Mouse (Mus musculus) spleen, adult 12 weeks (tissue): ENCODE measurements around the gene Tenm3.
"Not testable (repeated sequence)": the region's sequence is repeated elsewhere in the genome, so short reads cannot be mapped to it uniquely, and the experiment has no call there.

Experiments used
- DNase-seq: peaks from one replicate; pipeline ENCODE4 v3.0.0; 2022; ENCODE audit warnings: low spot score

The Tenm3 gene

DNA sequence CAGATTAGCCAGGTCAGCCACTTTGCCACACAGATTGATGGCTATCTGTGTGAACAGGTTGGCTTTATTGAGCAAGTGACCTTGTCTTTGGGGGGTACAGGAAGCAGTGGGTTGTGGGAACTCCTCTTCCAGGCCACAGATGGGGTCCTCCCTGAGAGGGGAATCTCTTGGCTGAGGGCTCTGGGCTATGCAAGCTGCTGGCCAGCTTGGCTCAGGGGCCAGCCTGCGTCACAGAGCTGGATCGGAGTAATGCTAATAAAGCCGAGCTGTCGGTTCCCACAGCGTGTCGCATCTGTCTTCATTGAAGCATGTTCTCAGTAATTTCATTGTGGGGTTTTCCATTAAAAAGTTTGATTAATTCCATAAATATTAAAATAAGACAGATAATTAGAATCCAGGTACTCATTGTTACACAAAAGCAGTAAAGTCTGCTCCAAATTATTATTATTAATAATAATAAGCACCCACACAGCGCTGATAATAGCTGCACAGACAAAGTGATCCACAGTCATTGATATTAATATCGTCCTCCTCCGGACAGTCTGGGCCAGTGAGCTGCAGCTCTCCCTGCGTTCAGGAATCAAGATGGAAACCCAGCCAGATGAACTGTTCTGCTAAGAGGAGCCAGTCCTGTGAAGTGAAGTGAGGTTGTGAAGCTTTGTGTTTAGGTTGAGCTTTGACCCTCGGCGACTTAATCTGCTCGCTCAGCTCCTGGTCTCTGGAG lies 639.5 kb downstream of the Tenm3 start:
- no peak for DNase-seq

DNA sequence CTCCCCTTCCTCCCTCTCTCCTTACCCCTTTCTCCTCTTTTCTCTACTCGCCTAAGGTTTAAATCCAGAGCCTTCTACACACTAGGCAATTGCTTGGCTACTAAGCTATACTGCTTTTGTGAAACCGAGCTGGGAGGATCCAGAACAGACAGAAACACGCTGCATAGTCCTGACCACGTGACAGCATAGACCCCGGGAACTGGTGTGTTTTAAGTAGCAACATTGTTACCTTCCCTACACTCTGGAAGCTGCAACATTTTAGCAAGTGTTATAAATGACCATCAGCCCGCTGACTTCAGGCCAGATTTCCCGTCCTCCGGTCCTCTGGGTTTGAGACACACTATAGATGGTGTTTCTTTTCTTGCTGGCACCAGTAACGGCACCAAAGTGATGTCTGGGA lies 640.1 kb downstream of the Tenm3 start:
- DNase-seq = no peak

DNA sequence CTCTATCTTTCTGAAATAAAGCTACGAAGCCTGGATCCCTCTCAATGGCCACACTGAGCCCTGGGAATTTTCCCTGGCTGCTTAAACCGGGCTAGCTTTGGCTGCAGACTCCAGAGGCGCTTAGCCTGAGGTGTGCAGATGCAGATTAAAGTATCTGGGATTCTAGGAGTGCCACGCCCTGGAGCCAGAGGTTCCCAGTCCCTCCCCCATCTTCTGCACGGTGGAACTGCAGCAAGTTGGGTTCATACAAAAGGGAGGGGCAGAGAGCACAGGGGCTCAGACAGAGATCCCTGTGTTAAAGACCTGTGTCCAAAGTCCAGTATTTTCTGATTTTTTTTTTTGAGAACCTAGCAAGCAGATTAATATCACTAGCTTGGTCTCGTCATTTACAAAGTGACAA lies 640.6 kb downstream of the Tenm3 start:
- no peak for DNase-seq

DNA sequence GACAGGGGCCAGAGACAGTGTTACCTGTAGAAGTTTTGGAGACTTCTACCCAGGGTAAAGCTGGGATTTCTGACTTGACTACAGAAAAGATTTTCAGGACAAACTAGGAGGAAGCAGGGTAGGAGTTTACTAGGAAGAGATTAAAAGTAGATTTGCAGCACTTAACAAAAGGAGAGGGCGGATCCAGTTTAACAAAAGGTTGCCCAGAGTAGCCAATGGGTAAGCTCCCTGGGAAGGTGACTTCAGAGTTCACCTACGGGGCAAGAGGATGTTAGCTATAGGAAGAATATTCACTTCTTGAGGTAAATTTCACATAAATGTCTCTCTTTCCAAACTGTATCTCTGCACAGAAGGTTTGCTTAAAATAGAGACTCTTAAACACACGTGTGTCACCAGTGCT lies 641.1 kb downstream of the Tenm3 start:
- DNase-seq = no peak

DNA sequence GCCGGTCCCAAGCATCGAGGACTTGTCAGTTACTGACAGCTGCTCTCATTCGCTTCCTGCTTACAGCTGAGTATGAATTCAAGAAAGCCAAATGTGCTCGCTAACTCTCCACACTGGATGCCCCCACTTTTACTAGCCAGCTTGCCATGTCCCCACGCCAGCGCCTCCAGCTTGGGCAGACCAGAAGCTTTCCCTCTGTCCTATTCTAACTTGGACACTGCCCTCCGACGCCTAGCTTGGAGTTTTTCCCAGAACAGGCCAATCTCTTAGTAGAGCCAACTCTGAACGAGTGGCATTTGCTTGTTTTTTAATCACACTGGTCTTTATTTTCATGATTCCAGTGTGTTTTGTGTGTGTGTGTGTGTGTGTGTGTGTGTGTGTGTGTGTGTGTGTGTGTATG lies 644.6 kb downstream of the Tenm3 start:
- DNase-seq = no peak

DNA sequence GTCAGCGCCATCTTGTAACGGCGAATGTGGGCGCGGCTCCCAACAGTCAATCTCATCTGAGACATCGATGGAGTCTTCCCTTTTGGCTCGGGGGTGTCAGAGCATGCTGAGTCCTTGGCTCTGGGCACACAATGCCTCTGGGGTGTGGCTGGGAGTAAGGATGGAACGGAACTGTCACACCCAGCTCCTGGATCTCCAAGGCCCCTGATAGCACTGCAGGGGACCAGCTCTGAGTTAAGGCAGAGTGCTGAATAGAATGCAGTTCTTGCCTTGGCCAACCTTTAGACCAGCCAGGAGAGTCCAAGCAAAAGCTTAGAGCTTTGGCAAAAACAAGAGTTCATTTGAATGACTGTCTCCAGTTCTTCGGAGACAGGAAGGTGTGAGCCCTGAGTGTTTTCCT lies 647.8 kb downstream of the Tenm3 start:
- no peak for DNase-seq

DNA sequence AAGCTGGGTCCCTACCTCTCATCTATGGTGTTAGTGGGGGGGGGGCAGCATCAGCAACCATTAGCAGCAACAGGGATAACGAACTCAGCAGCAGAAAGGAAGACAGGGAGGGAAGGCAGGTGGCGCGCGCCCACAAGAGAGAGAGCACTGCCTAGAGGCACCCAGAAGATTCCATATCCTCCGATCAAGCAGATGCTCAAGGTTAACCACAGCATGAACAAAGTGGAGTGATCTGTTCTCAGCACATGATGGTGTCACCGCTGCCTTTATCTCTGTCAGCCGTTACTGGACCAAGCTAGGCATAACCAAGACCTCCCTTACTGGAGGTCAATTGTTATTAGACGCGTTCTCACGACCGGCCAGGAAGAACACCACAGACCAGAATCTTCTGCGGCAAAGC lies 655.2 kb downstream of the Tenm3 start:
- DNase-seq = no peak

DNA sequence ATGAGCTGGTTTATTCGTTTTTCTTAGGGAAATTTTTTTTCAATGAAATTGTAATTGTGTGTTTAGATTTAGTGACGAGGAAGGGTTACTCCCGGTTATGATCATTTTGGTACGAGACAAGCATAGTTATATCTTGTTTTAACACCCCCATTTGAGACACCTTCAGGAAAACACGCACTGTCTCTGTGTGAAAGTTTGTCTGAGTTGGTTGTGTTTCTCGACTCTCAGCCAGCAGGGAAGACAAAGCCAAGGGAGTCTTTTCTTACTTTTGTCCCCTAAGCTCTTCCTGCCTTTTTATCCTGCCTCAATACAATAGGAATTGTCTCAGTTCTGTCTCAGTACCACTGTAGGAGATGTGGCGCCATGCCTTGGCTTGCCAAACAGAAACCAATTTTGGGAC lies 660.0 kb downstream of the Tenm3 start:
- no peak for DNase-seq

DNA sequence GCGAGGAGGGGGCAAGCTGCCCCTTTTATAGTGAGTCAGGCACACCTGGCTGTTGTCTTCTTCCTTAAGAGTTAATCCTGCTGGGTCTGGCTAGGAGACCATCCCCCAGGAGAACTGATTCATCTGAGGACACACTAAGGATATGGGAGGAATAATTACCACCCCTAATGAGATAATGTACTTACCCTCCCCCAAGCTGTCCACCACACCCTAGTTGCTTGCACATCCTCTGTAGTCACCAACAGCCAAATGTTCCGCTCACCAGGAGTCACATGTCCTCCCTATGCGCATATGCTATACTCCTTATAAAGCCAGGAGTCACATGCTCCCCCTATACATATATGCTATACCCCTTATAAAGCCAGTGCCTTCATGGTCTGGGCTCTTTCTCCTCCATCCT lies 662.8 kb downstream of the Tenm3 start:
- DNase-seq = no peak

DNA sequence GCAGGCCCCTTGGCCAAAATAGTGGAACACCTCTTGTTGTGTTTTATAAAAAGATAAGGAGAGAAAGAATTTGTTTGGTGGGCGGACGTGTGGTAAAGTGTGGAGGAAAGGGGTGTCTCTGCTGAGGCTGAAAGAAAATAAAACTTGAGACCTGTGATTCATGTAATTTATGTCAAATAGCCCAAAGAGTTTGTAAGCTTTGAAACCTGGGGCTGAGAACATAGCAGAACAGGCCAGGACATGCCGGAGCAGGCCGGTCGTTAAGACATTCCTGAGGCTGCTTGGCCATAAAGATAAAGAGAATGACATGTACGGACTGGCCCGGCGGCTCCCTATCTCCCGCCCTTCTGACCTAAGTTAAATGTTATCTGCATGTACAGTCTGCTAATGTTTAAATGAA lies 663.6 kb downstream of the Tenm3 start:
- DNase-seq = not testable (repeated sequence)

DNA sequence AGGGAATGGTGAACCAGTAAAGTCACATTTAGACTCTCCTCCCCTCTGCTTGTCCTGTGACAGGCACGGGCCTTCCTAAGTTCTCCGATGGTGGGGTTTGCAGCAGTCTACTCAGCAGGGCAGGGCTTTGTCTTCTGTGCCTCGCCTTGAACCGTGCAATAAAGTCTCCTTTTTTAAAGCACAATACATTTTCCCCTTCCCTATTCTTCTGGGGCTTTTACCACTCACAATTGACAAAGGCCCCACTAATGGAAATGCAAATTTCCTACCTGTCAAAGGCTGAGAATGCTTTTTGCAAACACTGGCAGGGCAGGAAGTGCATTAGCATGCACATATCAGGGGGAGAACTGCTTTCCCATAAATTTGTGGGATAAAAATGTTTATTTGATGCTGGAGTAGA lies 664.8 kb downstream of the Tenm3 start:
- no peak for DNase-seq

DNA sequence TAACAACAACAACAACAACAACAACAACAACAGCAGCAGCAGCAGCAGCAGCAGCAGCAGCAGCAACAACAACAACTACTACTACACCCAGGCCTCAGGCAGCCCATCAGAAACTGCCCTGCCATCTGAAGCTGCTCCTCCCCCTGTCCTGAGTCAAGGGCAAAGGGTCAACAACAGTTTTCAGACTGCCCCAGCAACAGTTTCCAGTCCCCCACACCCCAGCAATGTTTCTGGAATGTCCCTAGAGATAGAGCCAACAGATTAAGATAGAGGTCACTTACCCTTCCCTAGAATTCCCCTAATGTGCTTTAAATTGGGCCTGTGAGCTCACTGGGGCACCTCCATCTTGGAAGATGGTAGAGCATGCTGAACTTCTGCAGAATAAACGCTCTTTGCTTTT lies 665.9 kb downstream of the Tenm3 start:
- no peak for DNase-seq
